Mouse (Mus musculus) cerebellum, adult 2 months (tissue): Measurements from ENCODE around the gene Pappa2.

Experiments used
- CTCF ChIP-seq: fragments of 200-500 bp; IDR thresholded peaks from 2 replicates; pipeline ENCODE4 v1.5.1; 2011; ENCODE audit warnings: low read depth, mild to moderate bottlenecking, control low read depth, low read length, moderate library complexity, borderline replicate concordance; ENCODE audit not compliant: insufficient read depth
- POLR2A ChIP-seq: fragments of 200-500 bp; IDR thresholded peaks from 2 replicates; pipeline ENCODE4 v1.6.1; 2011; ENCODE audit warnings: low read length, control low read depth, borderline replicate concordance; ENCODE audit not compliant: insufficient read depth

- no peak for TF ChIP-seq CTCF
- no peak for TF ChIP-seq POLR2A
Observed at GRCm38 (mm10) chr1:158934447-158934846, 45.8 kb downstream of the Pappa2 start.
